Mouse (Mus musculus): ENCODE data around the gene Ranbp10.

DNA sequence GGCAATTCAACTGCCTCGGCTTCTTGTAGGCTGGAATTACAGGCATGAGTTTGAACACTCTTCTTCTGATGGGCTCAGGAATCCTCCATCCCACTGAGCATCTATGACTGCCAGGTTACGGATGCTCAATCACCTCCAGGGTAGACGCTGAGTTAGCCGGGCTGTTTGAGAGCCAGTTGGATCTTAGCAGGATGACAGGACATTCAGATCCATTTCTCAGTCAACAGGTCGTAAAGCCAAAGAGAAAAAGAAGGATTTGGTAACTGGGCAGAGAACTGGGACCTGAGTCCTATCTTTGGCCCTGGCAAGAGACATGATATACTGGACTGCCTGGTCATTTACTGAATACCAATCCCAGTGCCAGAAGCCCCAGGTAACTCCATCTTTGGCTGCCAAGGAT, 87.9 kb downstream of the Ranbp10 start:
- TF ChIP-seq CTCF (IDR thresholded peaks at IDR 0.05; ENCODE audit: low read depth, low read length): no peak
- no peak for TF ChIP-seq POLR2A (IDR thresholded peaks at IDR 0.05; ENCODE audit: borderline replicate concordance, low read depth, low read length)

Data from bone marrow macrophage, adult 2 months (primary cell).